Mouse (Mus musculus): ENCODE data around the gene Tacc2.
A peak's percentile ranks its signal among the peaks of the same experiment; 100 is the strongest.
"Not testable (repeated sequence)": the region's sequence is repeated elsewhere in the genome, so short reads cannot be mapped to it uniquely, and the experiment has no call there.

Tacc2 gene

GRCm38 (mm10) chr7:130573746-130574145, 3.5 kb upstream of the Tacc2 start:
- DNase-seq: no peak

- peak; percentile 69 to 78 for DNase-seq
These were observed 2.8 kb upstream of the Tacc2 start for GRCm38 (mm10) chr7:130574211-130574991.

- DNase-seq: peak in 1 of 2 experiments; percentile 44
These were observed 257 bp upstream of the Tacc2 start for GRCm38 (mm10) chr7:130576981-130577380.

DNA sequence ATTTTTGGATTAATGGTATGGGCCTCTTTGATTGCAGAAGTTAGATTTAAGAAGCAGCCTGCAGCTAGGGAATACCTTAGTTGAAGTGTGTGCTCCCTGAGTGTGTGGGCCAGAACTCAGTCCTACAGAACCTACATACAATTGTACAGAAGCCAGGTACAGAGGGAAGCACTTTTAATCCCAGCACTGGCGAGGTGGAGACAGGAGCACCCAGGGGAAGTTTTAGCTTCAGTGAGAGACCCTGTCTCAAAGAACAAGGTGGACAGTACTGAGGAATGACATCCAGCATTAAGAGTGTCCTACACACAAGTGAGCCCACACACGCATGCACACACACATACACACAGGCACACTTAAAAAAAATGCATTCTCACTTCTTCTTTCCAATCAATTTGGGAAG, 828 bp downstream of the Tacc2 start:
- DNase-seq: no peak

DNA sequence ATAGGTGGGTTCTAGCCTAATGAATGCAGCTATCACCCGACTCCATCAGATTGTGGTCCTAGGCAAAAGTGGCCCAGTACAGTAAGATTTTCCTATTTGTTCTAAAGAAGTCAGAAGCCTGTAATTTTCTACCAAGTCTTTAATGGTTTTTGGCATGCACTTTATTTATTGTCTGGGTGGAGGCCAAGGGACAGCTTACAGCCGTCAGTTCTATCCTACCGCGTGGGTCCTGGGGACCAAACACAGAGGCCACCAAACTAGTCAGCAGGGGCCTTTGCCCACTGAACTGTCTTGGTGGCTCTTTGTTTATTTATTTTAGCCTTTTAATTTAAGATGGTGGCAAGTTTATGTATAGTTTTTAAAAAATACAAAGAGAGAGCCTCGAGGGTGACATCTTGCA, 1.4 kb downstream of the Tacc2 start:
- no peak for DNase-seq

DNA sequence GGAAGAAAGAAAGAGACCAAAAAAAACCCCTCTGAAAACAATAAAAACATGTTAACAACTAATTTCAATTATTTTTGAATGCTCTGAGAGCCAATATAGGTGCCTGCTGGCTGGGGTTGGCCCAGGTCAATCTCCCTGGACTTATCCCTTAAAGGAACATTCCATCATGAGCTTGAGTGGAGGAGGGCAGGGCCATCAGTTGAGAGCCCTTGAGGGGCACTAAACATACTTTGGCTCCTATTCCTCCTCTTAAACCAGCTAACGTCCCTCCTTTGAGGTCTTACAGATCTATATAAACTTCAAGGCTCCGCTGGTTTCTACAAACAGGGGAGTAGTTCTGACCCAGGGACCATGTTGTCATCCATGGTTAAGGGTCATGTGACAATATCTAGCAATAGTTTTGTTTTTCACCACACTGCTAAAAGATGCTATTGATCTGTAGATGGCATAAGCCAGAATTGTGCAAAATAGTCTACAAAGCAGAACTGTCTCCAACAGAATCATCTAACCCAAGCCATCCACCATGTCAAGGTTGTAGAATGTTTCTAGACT, 9.4 kb downstream of the Tacc2 start:
- DNase-seq: no peak

DNA sequence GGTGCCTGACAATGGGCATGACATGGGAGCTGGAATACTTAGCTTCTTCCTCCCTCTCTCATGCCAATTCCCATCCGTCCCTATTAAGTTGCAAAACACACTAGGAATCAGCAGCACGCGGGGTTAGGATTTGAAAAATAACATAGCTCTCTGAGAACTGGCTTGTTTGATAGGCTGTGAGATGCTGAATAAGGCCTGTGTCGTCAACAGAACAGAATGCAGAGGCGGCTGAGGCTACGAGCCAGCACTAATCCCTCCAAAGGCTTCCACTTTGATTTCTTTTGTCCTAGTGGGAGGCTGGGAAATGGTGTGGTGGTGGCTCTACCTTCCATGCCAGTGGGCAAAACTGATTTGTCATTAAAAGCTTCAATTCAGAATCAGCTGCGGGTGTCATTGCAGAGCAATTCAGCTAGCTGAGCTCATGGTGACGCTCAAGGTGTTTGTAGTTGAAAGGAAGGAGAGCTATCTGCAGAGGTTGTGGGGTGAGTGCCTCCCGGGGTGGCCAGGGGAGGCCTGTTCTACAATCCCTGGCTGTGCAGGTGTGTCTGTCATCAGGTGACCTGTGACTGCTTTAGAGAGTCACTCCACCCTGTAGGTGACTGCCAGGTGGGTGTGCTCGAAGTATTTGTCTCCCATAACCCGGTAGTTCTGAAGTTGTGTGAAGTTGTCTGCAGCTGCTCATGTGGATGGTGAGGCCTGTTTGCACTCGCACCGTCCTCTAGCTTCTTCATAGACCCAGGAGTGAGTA, 13.0 kb downstream of the Tacc2 start:
- no peak for DNase-seq

DNA sequence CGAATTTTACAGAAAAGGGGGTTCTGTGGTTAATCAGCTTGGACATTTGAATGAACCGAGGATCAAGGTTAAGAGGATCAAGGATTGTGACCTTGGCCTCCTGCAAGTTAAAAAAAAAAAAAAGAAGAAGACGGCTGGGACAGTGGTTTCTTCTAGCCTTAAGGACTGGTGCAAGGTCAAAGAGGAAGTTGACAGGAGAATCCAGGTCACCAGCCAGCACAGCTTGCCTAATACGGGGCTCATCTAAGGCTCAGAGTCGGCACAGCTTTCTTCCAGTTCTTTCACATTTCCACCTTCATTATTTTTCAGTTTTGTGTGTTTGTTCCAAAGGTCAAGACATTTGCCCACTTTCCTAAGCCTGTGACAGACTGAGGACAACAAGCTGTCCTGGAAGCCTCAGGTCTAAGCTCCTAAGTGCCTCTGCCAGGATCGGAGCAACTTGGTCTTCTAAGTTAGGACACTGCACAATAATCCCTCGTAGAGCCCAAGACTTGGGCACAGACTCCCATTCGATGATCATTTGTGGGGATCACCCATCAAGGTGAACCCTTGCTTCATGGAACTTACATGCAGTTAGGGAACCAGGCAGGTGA, 13.7 kb downstream of the Tacc2 start:
- DNase-seq: no peak

DNA sequence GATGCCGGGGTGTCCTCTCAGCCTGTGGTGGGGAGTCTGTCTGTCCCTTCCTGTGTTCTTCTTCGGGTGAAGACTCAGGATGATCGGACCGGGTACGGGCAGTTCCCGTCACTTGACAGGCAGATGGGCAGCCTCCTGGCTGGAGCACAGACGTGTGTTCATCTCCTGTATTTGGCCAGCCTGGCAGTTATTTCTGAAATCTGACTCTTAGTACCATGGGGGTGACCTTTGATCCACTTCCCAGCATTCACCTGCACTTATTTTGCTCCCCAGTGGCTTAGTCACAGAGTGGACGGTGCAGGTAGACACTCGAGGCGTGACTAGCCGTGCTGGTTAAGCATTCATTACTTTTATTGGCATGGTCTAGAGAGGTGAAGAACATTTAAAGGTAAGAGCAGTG, 15.7 kb downstream of the Tacc2 start:
- DNase-seq: not testable (repeated sequence)

GRCm38 (mm10) chr7:130593375-130594239, 16.4 kb downstream of the Tacc2 start:
- DNase-seq: not testable (repeated sequence)

- DNase-seq: peak; percentile 36 to 63
These were observed 19.0 kb downstream of the Tacc2 start for GRCm38 (mm10) chr7:130596079-130596855.

DNA sequence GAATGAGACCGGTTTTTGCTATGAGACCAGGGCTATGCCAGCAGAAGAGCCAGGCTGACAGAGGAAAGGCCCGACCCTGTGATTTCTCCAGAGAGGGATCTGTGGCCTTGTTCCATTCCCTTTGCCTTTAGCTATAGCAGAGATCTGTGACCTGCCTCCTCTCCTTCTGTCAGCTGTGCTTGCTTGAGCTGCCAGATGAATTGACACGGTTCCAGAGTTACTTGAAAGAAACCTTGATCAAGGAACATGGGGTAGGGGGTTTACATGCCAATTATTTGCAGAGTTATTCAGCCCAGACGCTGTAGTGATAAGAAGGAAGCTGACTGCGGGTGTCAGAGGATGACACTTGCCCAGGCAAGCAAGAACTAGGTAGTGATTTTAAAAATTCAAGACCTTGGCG, 20.3 kb downstream of the Tacc2 start:
- no peak for DNase-seq

- no peak for DNase-seq
These were observed 22.8 kb downstream of the Tacc2 start for GRCm38 (mm10) chr7:130600074-130600473.

DNA sequence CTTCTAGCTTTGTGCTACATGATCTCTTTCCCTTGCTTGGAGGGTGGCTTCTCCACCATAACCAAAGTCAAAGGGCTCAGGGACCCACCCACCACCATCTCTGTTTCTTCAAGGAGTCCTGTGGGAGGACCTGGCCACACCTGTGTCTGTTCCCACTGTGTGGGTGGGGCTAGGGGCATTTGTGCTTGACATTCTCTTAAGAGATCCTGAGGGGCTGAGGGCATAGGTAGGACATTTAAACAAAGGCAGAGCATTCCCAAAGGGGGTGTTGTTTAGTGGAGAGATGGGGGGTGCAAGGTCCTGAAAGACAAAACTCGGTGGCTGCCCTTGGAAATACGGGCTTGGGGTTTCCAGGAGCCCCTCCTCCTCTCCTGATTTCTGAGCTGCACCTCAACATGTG, 23.3 kb downstream of the Tacc2 start:
- DNase-seq: no peak

GRCm38 (mm10) chr7:130602804-130603203, 25.6 kb downstream of the Tacc2 start:
- DNase-seq: no peak

DNA sequence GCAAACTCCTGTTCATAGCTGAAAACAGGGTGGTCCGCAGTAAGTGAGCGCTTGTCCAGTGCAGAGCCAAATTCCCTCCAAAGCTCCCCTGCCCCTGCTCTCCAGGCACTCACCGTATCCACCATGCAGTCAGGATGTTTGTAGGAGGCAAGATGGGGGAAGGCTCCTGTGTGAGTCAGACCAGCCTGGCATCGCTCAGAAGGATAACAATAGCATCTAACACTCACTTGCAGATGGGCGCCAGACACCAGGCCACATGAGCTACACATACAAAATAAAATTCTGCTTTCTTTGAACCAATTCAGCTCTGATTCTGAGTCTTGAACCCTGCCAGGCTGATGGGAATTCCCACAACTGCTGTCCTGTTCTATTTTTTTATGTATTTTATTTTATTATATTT, 26.3 kb downstream of the Tacc2 start:
- no peak for DNase-seq

DNA sequence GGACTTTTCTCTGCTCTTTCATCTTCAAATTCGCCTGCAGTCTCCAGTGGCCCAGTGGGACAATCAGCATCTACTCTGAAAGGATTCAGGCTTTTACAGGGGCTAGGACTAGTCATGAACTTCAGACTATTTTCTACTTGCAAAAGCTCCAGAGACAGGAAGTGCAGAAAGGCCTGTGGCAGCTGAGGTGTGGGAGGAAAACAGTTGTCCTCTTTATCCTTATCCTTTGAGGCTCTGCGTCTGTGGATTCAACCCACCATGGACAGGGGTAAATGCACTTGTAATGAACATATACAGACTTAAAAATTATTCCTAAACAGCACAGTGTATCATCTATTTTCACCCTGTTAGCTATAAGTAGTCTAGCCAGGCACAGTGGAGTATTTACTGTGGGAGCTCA, 27.2 kb downstream of the Tacc2 start:
- DNase-seq: no peak

DNA sequence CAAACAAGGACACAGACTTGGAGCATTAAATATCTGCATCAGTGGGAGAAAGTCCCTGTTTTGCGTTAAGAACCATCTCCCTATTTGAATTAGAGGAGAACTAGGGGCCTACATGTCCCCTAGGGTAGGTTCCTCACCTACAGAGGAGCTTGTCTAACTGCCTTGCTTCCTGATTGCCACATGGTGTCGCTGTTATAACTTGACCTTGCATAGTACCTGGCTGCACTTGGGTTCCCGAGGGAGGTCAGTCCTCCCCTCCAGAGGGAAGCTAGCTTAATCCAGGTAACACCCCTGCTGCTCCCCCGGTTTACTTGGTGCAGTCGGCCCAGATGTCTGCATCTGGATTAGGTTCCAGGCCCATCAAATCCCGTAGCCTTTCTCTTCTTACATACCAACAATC, 27.9 kb downstream of the Tacc2 start:
- DNase-seq: peak; percentile 13 to 21

DNA sequence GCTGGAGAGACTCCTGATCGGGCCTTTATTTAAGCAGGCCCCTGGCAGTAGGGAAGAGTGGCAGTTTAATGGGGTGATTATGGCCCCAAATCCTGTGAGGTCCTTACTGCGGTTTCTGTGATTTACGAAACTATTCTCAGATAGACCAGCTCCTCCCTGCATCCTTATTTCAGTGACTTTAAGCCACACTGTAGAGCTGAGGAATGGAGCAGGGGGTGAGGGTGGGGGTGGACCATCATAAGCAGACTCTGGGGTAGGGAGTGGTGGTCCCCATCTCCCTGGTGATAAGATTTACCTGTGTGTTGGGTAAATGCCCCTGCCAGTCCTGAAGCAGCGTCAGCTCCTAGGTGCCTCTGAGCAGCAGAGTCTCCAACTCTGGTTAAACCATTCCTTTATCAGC, 29.7 kb downstream of the Tacc2 start:
- DNase-seq: no peak

DNA sequence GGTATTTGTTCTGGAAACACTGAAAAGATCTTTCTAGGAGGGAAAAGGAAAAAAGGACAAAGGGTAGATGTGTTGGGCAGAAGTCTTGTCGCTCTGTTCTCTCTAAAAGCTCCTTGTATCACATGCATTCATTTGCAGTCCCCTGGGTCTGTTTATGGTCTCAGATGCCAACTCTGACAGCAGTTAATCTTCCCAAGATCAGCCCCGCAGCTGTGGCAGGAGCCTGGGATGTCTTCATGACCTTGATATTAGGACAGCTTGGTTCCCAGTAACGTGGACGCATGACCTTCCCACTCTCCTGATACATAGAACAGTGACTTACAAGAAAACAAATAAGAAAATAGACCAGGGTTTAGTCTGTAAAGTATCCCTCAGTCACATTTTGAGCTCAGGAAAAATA, 36.7 kb downstream of the Tacc2 start:
- no peak for DNase-seq

- no peak for DNase-seq
These were observed 40.4 kb downstream of the Tacc2 start for GRCm38 (mm10) chr7:130617591-130617990.

- no peak for DNase-seq
These were observed 43.8 kb downstream of the Tacc2 start for GRCm38 (mm10) chr7:130621068-130621467.

Data from kidney, postnatal 4 days (tissue).